Mouse (Mus musculus): Measurements from ENCODE around the gene Atf7. TPM values are rescaled to one million over a fixed set of nuclear protein-coding genes. Genes with fewer than 3 reads are reported as not detected.
"Not testable (repeated sequence)": the region's sequence is repeated elsewhere in the genome, so short reads cannot be mapped to it uniquely, and the experiment has no call there.

The Atf7 gene
- polyA plus RNA-seq, 1 experiment, result 140 TPM

DNA sequence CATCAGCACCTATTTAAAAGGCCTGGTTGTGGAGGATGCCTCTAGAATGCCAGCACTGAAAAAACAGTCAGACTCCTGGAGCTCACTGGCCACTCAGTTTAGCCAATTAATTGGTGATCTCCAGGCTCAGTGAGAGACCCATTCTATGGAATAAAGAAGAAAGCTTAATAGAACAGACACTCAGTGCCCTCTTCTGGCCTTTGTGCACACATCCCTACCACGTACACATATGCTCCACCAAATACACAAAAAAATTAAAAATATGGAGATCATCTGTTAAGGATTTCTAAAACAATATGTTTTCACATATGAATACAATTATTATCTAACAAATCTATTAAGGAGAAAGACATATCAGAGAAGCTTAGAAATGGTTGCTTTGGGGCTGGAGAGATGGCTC is 4.5 kb downstream of the Atf7 start:
- H3K4me1 ChIP-seq (replicated peaks; ENCODE audit: control insufficient read depth, insufficient read depth, low read length), result peaks cover 6% of the 10 kb centered on the region
- 83% methylated on average over 1 of the region's 1 CpGs for WGBS
- H3K4me3 ChIP-seq (ENCODE audit: control insufficient read depth, insufficient read depth, low read length), result no peak overlapping the region
- no peaks in the 10 kb centered on the region for H3K36me3 ChIP-seq (ENCODE audit: control insufficient read depth, insufficient read depth, low read length)
- no peak overlapping the region for H3K27ac ChIP-seq (ENCODE audit: control insufficient read depth, insufficient read depth, low read length)
- DNase-seq, result no peak
- H3K27me3 ChIP-seq (ENCODE audit: control insufficient read depth, insufficient read depth, low read length), result no peaks in the 10 kb centered on the region
- TF ChIP-seq POLR2A (IDR thresholded peaks at IDR 0.05; ENCODE audit: control insufficient read depth, extremely low read depth, insufficient read depth, low read length, poor library complexity) (no peak), CTCF (IDR thresholded peaks at IDR 0.05; ENCODE audit: borderline replicate concordance, control insufficient read depth, extremely low read depth, insufficient read depth, low read length, poor library complexity) (no peak)

DNA sequence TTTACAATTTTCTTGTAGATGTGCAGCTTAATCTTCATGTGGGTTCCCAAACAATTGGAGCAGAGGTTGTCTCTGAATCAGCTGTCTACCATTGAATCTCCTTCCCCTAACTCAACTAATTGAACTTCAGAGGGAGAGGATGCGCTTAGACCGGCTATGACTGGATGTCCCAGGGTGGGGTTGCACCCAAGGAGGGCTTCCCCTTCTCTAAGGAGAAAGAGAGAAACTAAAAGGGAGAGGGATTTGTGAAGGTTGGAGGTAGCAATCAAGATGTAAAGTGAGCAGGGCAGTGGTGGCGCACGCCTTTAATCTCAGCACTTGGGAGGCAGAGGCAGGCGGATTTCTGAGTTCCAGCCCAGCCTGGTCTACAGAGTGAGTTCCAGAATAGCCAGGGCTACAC is 5.8 kb downstream of the Atf7 start:
- H3K4me1 ChIP-seq (replicated peaks; ENCODE audit: control insufficient read depth, insufficient read depth, low read length), result peaks cover 4% of the 10 kb centered on the region
- H3K27ac ChIP-seq (ENCODE audit: control insufficient read depth, insufficient read depth, low read length), result no peak overlapping the region
- no peaks in the 10 kb centered on the region for H3K27me3 ChIP-seq (ENCODE audit: control insufficient read depth, insufficient read depth, low read length)
- no peak overlapping the region for H3K4me3 ChIP-seq (ENCODE audit: control insufficient read depth, insufficient read depth, low read length)
- TF ChIP-seq CTCF (IDR thresholded peaks at IDR 0.05; ENCODE audit: borderline replicate concordance, control insufficient read depth, extremely low read depth, insufficient read depth, low read length, poor library complexity) (no peak), POLR2A (IDR thresholded peaks at IDR 0.05; ENCODE audit: control insufficient read depth, extremely low read depth, insufficient read depth, low read length, poor library complexity) (no peak)
- WGBS, result 97% methylated on average over 5 of the region's 5 CpGs
- no peak for DNase-seq
- H3K36me3 ChIP-seq (ENCODE audit: control insufficient read depth, insufficient read depth, low read length), result no peaks in the 10 kb centered on the region

DNA sequence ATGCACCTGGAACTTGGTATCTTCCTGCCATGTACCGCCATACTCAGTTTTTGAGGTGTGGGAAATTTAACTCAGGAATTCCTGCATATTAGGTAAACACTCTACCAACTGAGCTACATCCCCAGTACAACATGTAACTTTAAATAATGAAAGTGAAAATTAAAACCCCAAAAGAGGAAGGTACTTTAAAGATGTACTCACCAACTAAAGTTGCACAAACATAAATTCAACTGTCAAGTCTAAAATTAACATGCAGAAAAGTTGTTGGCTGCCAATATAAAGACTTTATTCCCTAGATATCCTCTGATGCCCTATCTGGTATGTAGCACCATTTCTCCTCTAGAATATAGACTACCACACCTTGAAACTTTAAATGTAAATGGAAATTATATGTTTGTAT is 7.6 kb downstream of the Atf7 start:
- Histone ChIP-seq H3K36me3 (ENCODE audit: control insufficient read depth, insufficient read depth, low read length) (no peaks in the 10 kb centered on the region), H3K27ac (ENCODE audit: control insufficient read depth, insufficient read depth, low read length) (no peak overlapping the region), H3K4me3 (ENCODE audit: control insufficient read depth, insufficient read depth, low read length) (no peak overlapping the region), H3K4me1 (replicated peaks; ENCODE audit: control insufficient read depth, insufficient read depth, low read length) (no peaks in the 10 kb centered on the region), H3K27me3 (ENCODE audit: control insufficient read depth, insufficient read depth, low read length) (no peaks in the 10 kb centered on the region)
- 63% methylated on average over 1 of the region's 1 CpGs for WGBS
- TF ChIP-seq POLR2A (IDR thresholded peaks at IDR 0.05; ENCODE audit: control insufficient read depth, extremely low read depth, insufficient read depth, low read length, poor library complexity) (no peak), CTCF (IDR thresholded peaks at IDR 0.05; ENCODE audit: borderline replicate concordance, control insufficient read depth, extremely low read depth, insufficient read depth, low read length, poor library complexity) (no peak)
- no peak for DNase-seq

GRCm38 (mm10) chr15:102616174-102616573 is 9.1 kb downstream of the Atf7 start:
- DNase-seq, result no peak
- Histone ChIP-seq H3K27me3 (ENCODE audit: control insufficient read depth, insufficient read depth, low read length) (no peaks in the 10 kb centered on the region), H3K36me3 (ENCODE audit: control insufficient read depth, insufficient read depth, low read length) (no peaks in the 10 kb centered on the region), H3K4me1 (replicated peaks; ENCODE audit: control insufficient read depth, insufficient read depth, low read length) (no peaks in the 10 kb centered on the region), H3K4me3 (ENCODE audit: control insufficient read depth, insufficient read depth, low read length) (no peak overlapping the region), H3K27ac (ENCODE audit: control insufficient read depth, insufficient read depth, low read length) (no peak overlapping the region)
- WGBS, result 54% methylated on average over 2 of the region's 2 CpGs
- no peak for TF ChIP-seq CTCF (IDR thresholded peaks at IDR 0.05; ENCODE audit: borderline replicate concordance, control insufficient read depth, extremely low read depth, insufficient read depth, low read length, poor library complexity)
- TF ChIP-seq POLR2A (IDR thresholded peaks at IDR 0.05; ENCODE audit: control insufficient read depth, extremely low read depth, insufficient read depth, low read length, poor library complexity), result no peak

- TF ChIP-seq CTCF (IDR thresholded peaks at IDR 0.05; ENCODE audit: borderline replicate concordance, control insufficient read depth, extremely low read depth, insufficient read depth, low read length, poor library complexity), result no peak
- TF ChIP-seq POLR2A (IDR thresholded peaks at IDR 0.05; ENCODE audit: control insufficient read depth, extremely low read depth, insufficient read depth, low read length, poor library complexity), result no peak
- no peaks in the 10 kb centered on the region for H3K36me3 ChIP-seq (ENCODE audit: control insufficient read depth, insufficient read depth, low read length)
- H3K4me3 ChIP-seq (ENCODE audit: control insufficient read depth, insufficient read depth, low read length), result no peak overlapping the region
- H3K27ac ChIP-seq (ENCODE audit: control insufficient read depth, insufficient read depth, low read length), result no peak overlapping the region
- DNase-seq, result no peak
- no peaks in the 10 kb centered on the region for H3K27me3 ChIP-seq (ENCODE audit: control insufficient read depth, insufficient read depth, low read length)
- H3K4me1 ChIP-seq (replicated peaks; ENCODE audit: control insufficient read depth, insufficient read depth, low read length), result no peaks in the 10 kb centered on the region
Observed at GRCm38 (mm10) chr15:102614224-102614623, 11.0 kb downstream of the Atf7 start.

DNA sequence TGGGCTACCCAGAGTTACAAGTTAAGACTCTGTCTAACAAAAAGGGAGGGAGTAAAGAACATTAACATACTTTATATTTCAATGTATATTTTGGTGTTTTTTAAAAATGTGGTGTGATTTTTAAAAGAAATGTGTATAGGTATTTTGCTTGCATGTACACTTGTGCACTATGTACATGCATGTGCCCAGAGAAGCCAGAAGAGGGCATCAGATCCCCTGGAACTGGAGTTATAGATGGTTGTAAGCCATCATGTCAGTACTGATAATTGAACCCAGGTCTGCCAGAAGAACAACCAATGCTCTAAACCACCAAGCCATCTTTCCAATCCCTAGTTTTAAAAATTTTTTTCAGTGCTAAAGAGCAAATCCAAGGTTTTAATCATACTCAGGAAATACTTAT is 12.3 kb downstream of the Atf7 start:
- TF ChIP-seq POLR2A (IDR thresholded peaks at IDR 0.05; ENCODE audit: control insufficient read depth, extremely low read depth, insufficient read depth, low read length, poor library complexity) (no peak), CTCF (IDR thresholded peaks at IDR 0.05; ENCODE audit: borderline replicate concordance, control insufficient read depth, extremely low read depth, insufficient read depth, low read length, poor library complexity) (no peak)
- DNase-seq, result peak; percentile 6
- no peaks in the 10 kb centered on the region for H3K36me3 ChIP-seq (ENCODE audit: control insufficient read depth, insufficient read depth, low read length)
- H3K4me3 ChIP-seq (ENCODE audit: control insufficient read depth, insufficient read depth, low read length), result no peak overlapping the region
- H3K27ac ChIP-seq (ENCODE audit: control insufficient read depth, insufficient read depth, low read length), result no peak overlapping the region
- no peaks in the 10 kb centered on the region for H3K27me3 ChIP-seq (ENCODE audit: control insufficient read depth, insufficient read depth, low read length)
- no peaks in the 10 kb centered on the region for H3K4me1 ChIP-seq (replicated peaks; ENCODE audit: control insufficient read depth, insufficient read depth, low read length)

GRCm38 (mm10) chr15:102608586-102608985 is 16.7 kb downstream of the Atf7 start:
- WGBS, result 100% methylated on average over 1 of the region's 1 CpGs
- not testable (repeated sequence) for H3K4me3 ChIP-seq (ENCODE audit: control insufficient read depth, insufficient read depth, low read length); H3K27me3 ChIP-seq (ENCODE audit: control insufficient read depth, insufficient read depth, low read length); H3K27ac ChIP-seq (ENCODE audit: control insufficient read depth, insufficient read depth, low read length); DNase-seq; H3K4me1 ChIP-seq (replicated peaks; ENCODE audit: control insufficient read depth, insufficient read depth, low read length); H3K36me3 ChIP-seq (ENCODE audit: control insufficient read depth, insufficient read depth, low read length)
